Mouse (Mus musculus): ENCODE results near the gene Guca2a. TPM values are rescaled to one million over a fixed set of nuclear protein-coding genes. Genes with fewer than 3 reads are reported as not detected.

Guca2a gene
- polyA plus RNA-seq, 1 experiment = not detected

GRCm38 (mm10) chr4:119662976-119663375 is 25.5 kb downstream of the Guca2a start:
- Histone ChIP-seq H3K9me3 (ENCODE audit: control insufficient read depth, low read length) (no peaks in the 10 kb centered on the region), H3K36me3 (ENCODE audit: control insufficient read depth) (no peaks in the 10 kb centered on the region), H3K4me1 (ENCODE audit: control insufficient read depth) (no peaks in the 10 kb centered on the region), H3K27me3 (ENCODE audit: control insufficient read depth) (no peaks in the 10 kb centered on the region), H3K4me3 (replicated peaks) (no peak overlapping the region)
- TF ChIP-seq TAL1 (IDR thresholded peaks at IDR 0.05; ENCODE audit: low read length) (no peak), GATA1 (IDR thresholded peaks at IDR 0.05; ENCODE audit: low read length) (no peak)

- H3K36me3 ChIP-seq (ENCODE audit: control insufficient read depth) = no peaks in the 10 kb centered on the region
- H3K27me3 ChIP-seq (ENCODE audit: control insufficient read depth) = no peaks in the 10 kb centered on the region
- H3K9me3 ChIP-seq (ENCODE audit: control insufficient read depth, low read length) = no peaks in the 10 kb centered on the region
- H3K4me3 ChIP-seq (replicated peaks) = no peak overlapping the region
- H3K4me1 ChIP-seq (ENCODE audit: control insufficient read depth) = no peaks in the 10 kb centered on the region
- no peak for TF ChIP-seq GATA1 (IDR thresholded peaks at IDR 0.05; ENCODE audit: low read length)
- TF ChIP-seq TAL1 (IDR thresholded peaks at IDR 0.05; ENCODE audit: low read length) = no peak
Observed at GRCm38 (mm10) chr4:119663409-119664095, 26.0 kb downstream of the Guca2a start.

GRCm38 (mm10) chr4:119665166-119665565 is 27.7 kb downstream of the Guca2a start:
- Histone ChIP-seq H3K4me1 (ENCODE audit: control insufficient read depth) (no peaks in the 10 kb centered on the region), H3K4me3 (replicated peaks) (no peak overlapping the region), H3K27me3 (ENCODE audit: control insufficient read depth) (no peaks in the 10 kb centered on the region), H3K9me3 (ENCODE audit: control insufficient read depth, low read length) (no peaks in the 10 kb centered on the region), H3K36me3 (ENCODE audit: control insufficient read depth) (no peaks in the 10 kb centered on the region)
- TF ChIP-seq TAL1 (IDR thresholded peaks at IDR 0.05; ENCODE audit: low read length) = no peak
- no peak for TF ChIP-seq GATA1 (IDR thresholded peaks at IDR 0.05; ENCODE audit: low read length)

- Histone ChIP-seq H3K9me3 (ENCODE audit: control insufficient read depth, low read length) (no peaks in the 10 kb centered on the region), H3K27me3 (ENCODE audit: control insufficient read depth) (no peaks in the 10 kb centered on the region), H3K4me3 (replicated peaks) (no peak overlapping the region), H3K4me1 (ENCODE audit: control insufficient read depth) (no peaks in the 10 kb centered on the region), H3K36me3 (ENCODE audit: control insufficient read depth) (no peaks in the 10 kb centered on the region)
- no peak for TF ChIP-seq TAL1 (IDR thresholded peaks at IDR 0.05; ENCODE audit: low read length)
- no peak for TF ChIP-seq GATA1 (IDR thresholded peaks at IDR 0.05; ENCODE audit: low read length)
Observed at GRCm38 (mm10) chr4:119666116-119666515, 28.6 kb downstream of the Guca2a start.

- Histone ChIP-seq H3K9me3 (ENCODE audit: control insufficient read depth, low read length) (no peaks in the 10 kb centered on the region), H3K27me3 (ENCODE audit: control insufficient read depth) (no peaks in the 10 kb centered on the region), H3K4me3 (replicated peaks) (no peak overlapping the region), H3K36me3 (ENCODE audit: control insufficient read depth) (no peaks in the 10 kb centered on the region), H3K4me1 (ENCODE audit: control insufficient read depth) (no peaks in the 10 kb centered on the region)
- TF ChIP-seq GATA1 (IDR thresholded peaks at IDR 0.05; ENCODE audit: low read length) = no peak
- no peak for TF ChIP-seq TAL1 (IDR thresholded peaks at IDR 0.05; ENCODE audit: low read length)
Observed at GRCm38 (mm10) chr4:119667454-119667853, 29.9 kb downstream of the Guca2a start.

- no peak overlapping the region for H3K4me3 ChIP-seq (replicated peaks)
- TF ChIP-seq TAL1 (IDR thresholded peaks at IDR 0.05; ENCODE audit: low read length) (no peak), GATA1 (IDR thresholded peaks at IDR 0.05; ENCODE audit: low read length) (no peak)
- H3K36me3 ChIP-seq (ENCODE audit: control insufficient read depth) = no peaks in the 10 kb centered on the region
- no peaks in the 10 kb centered on the region for H3K4me1 ChIP-seq (ENCODE audit: control insufficient read depth)
- no peaks in the 10 kb centered on the region for H3K27me3 ChIP-seq (ENCODE audit: control insufficient read depth)
- H3K9me3 ChIP-seq (ENCODE audit: control insufficient read depth, low read length) = no peaks in the 10 kb centered on the region
Observed at GRCm38 (mm10) chr4:119668185-119668584, 30.7 kb downstream of the Guca2a start.

GRCm38 (mm10) chr4:119668596-119668995 is 31.1 kb downstream of the Guca2a start:
- H3K27me3 ChIP-seq (ENCODE audit: control insufficient read depth) = no peaks in the 10 kb centered on the region
- TF ChIP-seq TAL1 (IDR thresholded peaks at IDR 0.05; ENCODE audit: low read length) = no peak
- TF ChIP-seq GATA1 (IDR thresholded peaks at IDR 0.05; ENCODE audit: low read length) = no peak

GRCm38 (mm10) chr4:119669356-119670209 is 32.1 kb downstream of the Guca2a start:
- Histone ChIP-seq H3K27me3 (ENCODE audit: control insufficient read depth) (no peaks in the 10 kb centered on the region), H3K4me3 (replicated peaks) (no peak overlapping the region), H3K9me3 (ENCODE audit: control insufficient read depth, low read length) (no peaks in the 10 kb centered on the region), H3K4me1 (ENCODE audit: control insufficient read depth) (no peaks in the 10 kb centered on the region), H3K36me3 (ENCODE audit: control insufficient read depth) (no peaks in the 10 kb centered on the region)
- TF ChIP-seq GATA1 (IDR thresholded peaks at IDR 0.05; ENCODE audit: low read length) = no peak
- TF ChIP-seq TAL1 (IDR thresholded peaks at IDR 0.05; ENCODE audit: low read length) = no peak

More at GRCm38 (mm10) chr4:119668596-119668995, 31.1 kb downstream of the Guca2a start:
- no peaks in the 10 kb centered on the region for H3K4me1 ChIP-seq (ENCODE audit: control insufficient read depth)
- H3K4me3 ChIP-seq (replicated peaks) = no peak overlapping the region
- no peaks in the 10 kb centered on the region for H3K9me3 ChIP-seq (ENCODE audit: control insufficient read depth, low read length)
- no peaks in the 10 kb centered on the region for H3K36me3 ChIP-seq (ENCODE audit: control insufficient read depth)

- TF ChIP-seq TAL1 (IDR thresholded peaks at IDR 0.05; ENCODE audit: low read length) (no peak), GATA1 (IDR thresholded peaks at IDR 0.05; ENCODE audit: low read length) (no peak)
- H3K4me3 ChIP-seq (replicated peaks) = no peak overlapping the region
- no peaks in the 10 kb centered on the region for H3K4me1 ChIP-seq (ENCODE audit: control insufficient read depth)
- H3K27me3 ChIP-seq (ENCODE audit: control insufficient read depth) = no peaks in the 10 kb centered on the region
- H3K9me3 ChIP-seq (ENCODE audit: control insufficient read depth, low read length) = no peaks in the 10 kb centered on the region
- no peaks in the 10 kb centered on the region for H3K36me3 ChIP-seq (ENCODE audit: control insufficient read depth)
Observed at GRCm38 (mm10) chr4:119670210-119670555, 32.7 kb downstream of the Guca2a start.
